Mouse (Mus musculus) v-Abl transformed pro-B cells (cell line): ENCODE results near the gene Olfr1012.
"Not testable (repeated sequence)": the region's sequence is repeated elsewhere in the genome, so short reads cannot be mapped to it uniquely, and the experiment has no call there.

Experiments used
- in situ Hi-C, 2 experiments: fragments of 400-800 bp; cut with MboI; formaldehyde crosslinking; loops; one replicate each; pipeline ENCODE4 v1.15.1; 2025; ENCODE audit not compliant: unreplicated experiment in 2 of 2

Gene Olfr1012

GRCm38 (mm10) chr2:85762666-85763065 lies at the start of gene Olfr1012:
TSS of gene Olfr1012 (minus strand) at chr2:85762766.
- in situ Hi-C loops: no loop called here

DNA sequence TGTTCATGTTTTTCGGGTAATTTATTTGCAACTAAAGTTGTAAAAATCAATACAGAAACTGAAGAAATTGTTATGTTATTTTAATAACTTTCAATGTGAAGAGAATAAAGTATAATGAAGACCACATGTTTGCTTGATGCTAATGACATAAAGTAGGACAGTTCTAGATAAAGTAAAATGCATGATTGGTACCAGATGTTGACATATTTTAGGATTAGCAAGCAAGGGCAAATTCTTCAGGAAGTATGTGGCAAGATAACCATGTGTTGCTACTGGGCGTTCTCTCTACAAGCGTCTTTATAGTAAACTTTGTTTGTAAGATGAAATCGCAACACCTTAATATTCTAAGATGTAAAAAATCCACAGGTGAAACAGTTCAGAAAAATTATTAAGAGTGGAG lies 41.9 kb upstream of the Olfr1012 start:
- in situ Hi-C loops: no loop called here

- in situ Hi-C loops: no loop called here
Measured at GRCm38 (mm10) chr2:85802444-85802843, 39.9 kb upstream of the Olfr1012 start, which contains the start of gene Olfr1016. TSS of gene Olfr1016 (minus strand) at chr2:85802544.

GRCm38 (mm10) chr2:85792331-85792730 lies 29.8 kb upstream of the Olfr1012 start:
- in situ Hi-C loops: no loop called here

GRCm38 (mm10) chr2:85781717-85782116 lies 19.2 kb upstream of the Olfr1012 start, which contains the start of gene Olfr1015:
TSS of gene Olfr1015 (plus strand) at chr2:85782017.
- in situ Hi-C loops: no loop called here

GRCm38 (mm10) chr2:85772413-85772812 lies 9.8 kb upstream of the Olfr1012 start, which contains the start of gene Olfr1014:
TSS of gene Olfr1014 (plus strand) at chr2:85772713.
- in situ Hi-C loops: no loop called here

DNA sequence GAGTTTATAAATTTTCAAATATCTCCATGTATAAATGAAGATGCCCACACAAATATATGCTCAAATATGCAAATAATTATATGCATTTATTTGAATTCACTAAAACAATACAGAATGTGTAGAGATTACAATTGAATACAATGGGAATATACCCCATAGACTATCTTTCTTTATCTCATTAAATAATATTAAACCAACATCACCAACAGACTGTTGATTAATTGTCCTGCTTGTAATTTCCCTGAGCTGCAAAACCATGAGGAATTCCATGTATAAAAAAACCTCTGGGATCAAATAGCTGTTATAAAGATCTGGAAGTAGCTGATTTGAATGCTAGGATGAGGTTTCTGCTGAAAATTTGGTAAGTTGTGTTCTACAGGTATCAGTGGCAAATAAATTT lies 4.2 kb upstream of the Olfr1012 start, which contains the start of gene Olfr1013:
Gene Olfr1013, plus strand, starts transcription at position 301 of the 400 bp plus-strand sequence.
- in situ Hi-C loops: no loop called here

DNA sequence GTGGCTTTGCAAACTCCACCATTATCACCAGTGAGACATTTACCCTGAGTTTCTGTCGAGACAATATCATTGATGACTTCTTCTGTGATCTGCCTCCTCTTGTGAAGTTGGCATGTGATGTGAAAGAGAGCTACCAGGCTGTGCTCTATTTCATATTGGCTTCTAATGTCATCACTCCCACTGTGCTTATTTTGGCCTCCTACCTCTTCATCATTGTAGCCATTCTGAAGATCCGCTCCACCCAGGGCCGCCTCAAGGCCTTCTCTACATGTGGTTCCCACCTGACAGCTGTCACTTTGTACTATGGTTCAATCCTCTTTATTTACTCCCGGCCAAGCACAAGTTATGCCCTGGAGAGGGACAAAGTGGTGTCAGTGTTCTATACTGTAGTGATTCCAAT lies 8.7 kb downstream of the Olfr1012 start:
- in situ Hi-C loops: no loop called here

DNA sequence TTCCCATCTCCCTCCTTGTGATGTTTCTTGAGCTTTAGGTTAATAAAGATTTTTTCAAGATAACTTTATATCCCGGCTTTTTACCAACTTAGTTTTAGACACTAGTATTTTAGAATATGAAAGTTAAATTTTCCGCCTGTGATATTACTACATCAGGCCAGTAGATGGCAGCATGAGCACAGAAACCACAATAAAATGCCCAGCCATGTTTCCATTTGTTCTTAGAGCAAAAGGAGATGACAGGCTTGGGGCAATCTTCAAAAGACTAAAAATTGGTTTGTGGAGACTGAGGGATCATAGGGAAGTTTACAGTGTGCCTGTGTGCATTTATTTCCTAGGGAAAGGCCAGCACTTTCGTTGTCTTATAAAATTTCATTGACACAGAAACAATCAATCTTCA lies 36.8 kb downstream of the Olfr1012 start:
- in situ Hi-C loops: loop anchor here (5.0 to 10.0 kb wide), 3 partner anchors 742 to 1942 kb away; no protein-coding TSS in a partner anchor

DNA sequence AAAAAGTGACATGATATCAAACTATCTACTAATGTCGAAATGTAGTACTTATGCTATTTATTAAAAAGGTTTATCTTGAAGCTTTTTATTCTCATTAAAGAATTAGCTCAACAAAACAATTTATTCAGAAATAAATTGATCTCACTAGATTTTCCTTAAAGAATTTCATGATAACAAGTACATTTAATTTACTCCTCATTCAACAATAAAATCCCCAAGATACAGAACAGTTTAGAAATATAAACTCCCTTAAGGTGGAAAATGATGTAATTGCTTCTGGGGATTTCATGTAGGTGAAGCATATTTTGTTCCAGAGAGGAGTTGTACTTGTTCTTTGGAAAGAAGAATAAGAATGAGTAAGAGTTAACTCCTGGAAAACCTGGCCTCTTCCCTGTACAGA lies 47.4 kb downstream of the Olfr1012 start, which contains the start of gene Olfr1009:
Gene Olfr1009, plus strand, starts transcription at position 301 of the 400 bp plus-strand sequence.
- in situ Hi-C loops: no loop called here

GRCm38 (mm10) chr2:85711159-85711558 lies 51.4 kb downstream of the Olfr1012 start:
- in situ Hi-C loops: no loop called here

DNA sequence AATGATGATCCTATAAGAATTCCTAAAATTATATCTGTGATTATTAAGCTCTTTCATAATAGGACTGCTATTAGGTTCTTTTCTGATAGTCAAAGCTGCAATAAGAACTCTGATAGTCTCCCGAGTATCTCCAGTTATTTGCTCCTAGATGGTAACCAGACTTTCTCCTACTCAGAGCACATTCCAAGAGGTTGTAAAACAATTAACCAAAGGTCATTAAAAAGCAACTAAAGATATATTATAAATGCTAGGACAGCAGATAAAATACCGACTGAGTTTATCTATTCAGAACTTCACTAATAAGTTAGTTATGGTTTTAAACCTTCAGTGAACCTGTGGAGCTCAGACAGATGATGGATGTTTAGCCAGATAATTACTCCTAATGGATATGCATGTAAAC lies 51.9 kb downstream of the Olfr1012 start:
- in situ Hi-C loops: not testable (repeated sequence)
